Comparison of ENCODE assay signal across 12 mouse cellular contexts in genomic region chr1:119521681-119522080, GRCm38 (mm10).
"Had no signal": no experiment of that assay in that cellular context is flagged by ENCODE, and none has a peak within 500 bp of the region (broad histone marks: within the 10 kb centered on the region; RNA-seq: fewer than 3 reads in every experiment).

No protein-coding gene starts in this region.

- H3K9ac ChIP-seq: limb, embryonic 12.5 days; liver, embryonic 15.5 days; neural tube, embryonic 12.5 days; stomach, embryonic 15.5 days had no signal

- H3K27me3 ChIP-seq: hindbrain, embryonic 13.5 days; limb, embryonic 12.5 days; liver, embryonic 15.5 days; neural tube, embryonic 12.5 days; stomach, embryonic 15.5 days had no signal

- DNase-seq: kidney, postnatal 4 days; liver; right cerebral cortex, postnatal 4 days; thymus, adult 2 months; thymus, postnatal 25 days had no signal

- H3K9me3 ChIP-seq: hindbrain, embryonic 13.5 days; liver, embryonic 15.5 days; neural tube, embryonic 12.5 days; stomach, embryonic 15.5 days had no signal

- H3K4me3 ChIP-seq: hindbrain, embryonic 13.5 days; layer of hippocampus, adult 2 months; limb, embryonic 12.5 days; liver, embryonic 15.5 days; neural tube, embryonic 12.5 days; stomach, embryonic 15.5 days had no signal

- H3K4me2 ChIP-seq: hindbrain, embryonic 13.5 days; limb, embryonic 12.5 days; liver, embryonic 15.5 days; neural tube, embryonic 12.5 days; stomach, embryonic 15.5 days had no signal

- H3K27ac ChIP-seq: hindbrain, embryonic 13.5 days; hindbrain, postnatal 0 days; layer of hippocampus, adult 2 months; limb, embryonic 12.5 days; liver, embryonic 15.5 days; neural tube, embryonic 12.5 days; stomach, embryonic 15.5 days had no signal

- H3K36me3 ChIP-seq: hindbrain, embryonic 13.5 days; neural tube, embryonic 12.5 days had no signal
